Mouse (Mus musculus): ENCODE data around the gene Rbm47.

GRCm38 (mm10) chr5:66050841-66051240, 122.1 kb downstream of the Rbm47 start:
- no peak for TF ChIP-seq CTCF (IDR thresholded peaks at IDR 0.05; ENCODE audit: borderline replicate concordance, insufficient read depth, low read length)
- no peak for TF ChIP-seq POLR2A (IDR thresholded peaks at IDR 0.05; ENCODE audit: low read depth, low read length)

Data from embryonic fibroblast, embryonic 13.5 days (primary cell).